Mouse (Mus musculus): ENCODE measurements at regions not wholly inside any gene's neighbourhood (a gene's known extent, or its start where the extent isn't known, plus 50 kb on each side); places are given as distances from the start of the nearest gene placed in this dataset.

- Histone ChIP-seq H3K9ac (peak overlapping the region; percentile 85), H3K4me1 (replicated peaks) (peaks cover 96% of the 10 kb centered on the region)
- peak; percentile 77 for ATAC-seq (ENCODE audit: low read depth)
These were observed 64.6 kb downstream of the Smug1 start for GRCm38 (mm10) chr15:103102068-103102840.

GRCm38 (mm10) chr15:103100121-103100520 lies 66.8 kb downstream of the Smug1 start:
- Histone ChIP-seq H3K4me3 (peak overlapping the region; percentile 56), H3K27ac (replicated peaks) (peak overlapping the region; percentile 74), H3K4me1 (replicated peaks) (peaks cover 95% of the 10 kb centered on the region), H3K9ac (peak overlapping the region; percentile 62), H3K27me3 (no peaks in the 10 kb centered on the region), H3K9me3 (no peaks in the 10 kb centered on the region), H3K4me2 (peak overlapping the region; percentile 69), H3K36me3 (peaks cover 11% of the 10 kb centered on the region)
- ATAC-seq (ENCODE audit: low read depth), result no peak
- 19% methylated on average over 4 of the region's 4 CpGs for WGBS

More at GRCm38 (mm10) chr15:103102068-103102840, 64.6 kb downstream of the Smug1 start:
- Histone ChIP-seq H3K36me3 (0 out of 2 replicates have a peak, but pooled peaks cover 6% of the 10 kb centered on the region), H3K27ac (replicated peaks) (peak overlapping the region; percentile 83), H3K4me2 (peak overlapping the region; percentile 69), H3K4me3 (peak overlapping the region; percentile 56), H3K27me3 (no peaks in the 10 kb centered on the region), H3K9me3 (no peaks in the 10 kb centered on the region)
- 1% methylated on average over 46 of the region's 46 CpGs for WGBS

- 74% methylated on average over 7 of the region's 7 CpGs for WGBS
These were observed 72.4 kb downstream of the Smug1 start for GRCm38 (mm10) chr15:103094457-103094856.

GRCm38 (mm10) chr15:103093655-103094054 lies 73.2 kb downstream of the Smug1 start:
- 0 out of 2 replicates have a peak overlapping the region, but pooled peaks have one; percentile 4 for H3K4me2 ChIP-seq
- peak; percentile 45 for ATAC-seq (ENCODE audit: low read depth)
- H3K4me1 ChIP-seq (replicated peaks), result peaks cover 91% of the 10 kb centered on the region
- peaks cover 15% of the 10 kb centered on the region for H3K36me3 ChIP-seq
- WGBS, result 26% methylated on average over 12 of the region's 12 CpGs
- no peaks in the 10 kb centered on the region for H3K27me3 ChIP-seq
- H3K9me3 ChIP-seq, result no peaks in the 10 kb centered on the region
- H3K9ac ChIP-seq, result no peak overlapping the region
- peak overlapping the region; percentile 86 for H3K27ac ChIP-seq (replicated peaks)
- H3K4me3 ChIP-seq, result no peak overlapping the region

More at GRCm38 (mm10) chr15:103094457-103094856, 72.4 kb downstream of the Smug1 start:
- Histone ChIP-seq H3K9ac (no peak overlapping the region), H3K27me3 (no peaks in the 10 kb centered on the region), H3K4me3 (no peak overlapping the region), H3K27ac (replicated peaks) (peak overlapping the region; percentile 86; the same call in 1 of the 2 replicates), H3K4me1 (replicated peaks) (peaks cover 90% of the 10 kb centered on the region), H3K36me3 (peaks cover 15% of the 10 kb centered on the region), H3K4me2 (no peak overlapping the region), H3K9me3 (no peaks in the 10 kb centered on the region)
- no peak for ATAC-seq (ENCODE audit: low read depth)

GRCm38 (mm10) chr15:103092496-103092895 lies 73.8 kb downstream of the Hoxc4 start:
- no peak for ATAC-seq (ENCODE audit: low read depth)
- H3K4me1 ChIP-seq (replicated peaks), result peaks cover 92% of the 10 kb centered on the region
- H3K27ac ChIP-seq (replicated peaks), result 0 out of 2 replicates have a peak overlapping the region, but pooled peaks have one; percentile 86
- no peaks in the 10 kb centered on the region for H3K27me3 ChIP-seq
- H3K9ac ChIP-seq, result no peak overlapping the region
- no peak overlapping the region for H3K4me2 ChIP-seq
- no peaks in the 10 kb centered on the region for H3K9me3 ChIP-seq
- peaks cover 10% of the 10 kb centered on the region for H3K36me3 ChIP-seq
- H3K4me3 ChIP-seq, result no peak overlapping the region

GRCm38 (mm10) chr15:103090280-103091164 lies 71.8 kb downstream of the Hoxc4 start:
- no peaks in the 10 kb centered on the region for H3K27me3 ChIP-seq
- peak overlapping the region; percentile 25; the same call in 1 of the 2 replicates for H3K27ac ChIP-seq (replicated peaks)
- H3K9ac ChIP-seq, result 0 out of 2 replicates have a peak overlapping the region, but pooled peaks have one; percentile 38
- H3K4me3 ChIP-seq, result no peak overlapping the region
- peaks cover 92% of the 10 kb centered on the region for H3K4me1 ChIP-seq (replicated peaks)
- H3K9me3 ChIP-seq, result no peaks in the 10 kb centered on the region
- 0 out of 2 replicates have a peak, but pooled peaks cover 4% of the 10 kb centered on the region for H3K36me3 ChIP-seq
- no peak overlapping the region for H3K4me2 ChIP-seq
- peak; percentile 37; the same call in 1 of the 2 replicates for ATAC-seq (ENCODE audit: low read depth)
- WGBS, result 56% methylated on average over 6 of the region's 6 CpGs

- no peak overlapping the region for H3K27ac ChIP-seq (replicated peaks)
- H3K36me3 ChIP-seq, result 0 out of 2 replicates have a peak, but pooled peaks cover 4% of the 10 kb centered on the region
- H3K27me3 ChIP-seq, result no peaks in the 10 kb centered on the region
- no peak for ATAC-seq (ENCODE audit: low read depth)
- WGBS, result 74% methylated on average over 1 of the region's 1 CpGs
- no peaks in the 10 kb centered on the region for H3K9me3 ChIP-seq
- no peak overlapping the region for H3K4me2 ChIP-seq
- H3K4me1 ChIP-seq (replicated peaks), result peaks cover 93% of the 10 kb centered on the region
- H3K9ac ChIP-seq, result no peak overlapping the region
- no peak overlapping the region for H3K4me3 ChIP-seq
These were observed 71.1 kb downstream of the Hoxc4 start for GRCm38 (mm10) chr15:103089852-103090251.

GRCm38 (mm10) chr15:103089440-103089839 lies 70.7 kb downstream of the Hoxc4 start:
- H3K27ac ChIP-seq (replicated peaks), result 0 out of 2 replicates have a peak overlapping the region, but pooled peaks have one; percentile 13
- no peak overlapping the region for H3K4me2 ChIP-seq
- H3K36me3 ChIP-seq, result 0 out of 2 replicates have a peak, but pooled peaks cover 3% of the 10 kb centered on the region
- H3K9ac ChIP-seq, result no peak overlapping the region
- H3K4me1 ChIP-seq (replicated peaks), result peaks cover 93% of the 10 kb centered on the region
- ATAC-seq (ENCODE audit: low read depth), result no peak
- no peak overlapping the region for H3K4me3 ChIP-seq
- no peaks in the 10 kb centered on the region for H3K9me3 ChIP-seq
- H3K27me3 ChIP-seq, result no peaks in the 10 kb centered on the region
- 92% methylated on average over 1 of the region's 1 CpGs for WGBS

GRCm38 (mm10) chr15:103087204-103087603 lies 68.5 kb downstream of the Hoxc4 start:
- WGBS, result 7% methylated on average over 4 of the region's 4 CpGs

GRCm38 (mm10) chr15:103086672-103087069 lies 67.9 kb downstream of the Hoxc4 start:
- no peaks in the 10 kb centered on the region for H3K9me3 ChIP-seq
- peak overlapping the region; percentile 76 for H3K4me2 ChIP-seq
- H3K4me1 ChIP-seq (replicated peaks), result peaks cover 94% of the 10 kb centered on the region
- ATAC-seq (ENCODE audit: low read depth), result peak; percentile 40; the same call in 1 of the 2 replicates
- 13% methylated on average over 15 of the region's 15 CpGs for WGBS
- no peaks in the 10 kb centered on the region for H3K36me3 ChIP-seq
- H3K27me3 ChIP-seq, result peaks cover 11% of the 10 kb centered on the region; the same call in 1 of the 2 replicates
- peak overlapping the region; percentile 92 for H3K27ac ChIP-seq (replicated peaks)
- H3K9ac ChIP-seq, result peak overlapping the region; percentile 71
- H3K4me3 ChIP-seq, result peak overlapping the region; percentile 35

More at GRCm38 (mm10) chr15:103087204-103087603, 68.5 kb downstream of the Hoxc4 start:
- Histone ChIP-seq H3K27me3 (peaks cover 11% of the 10 kb centered on the region; the same call in 1 of the 2 replicates), H3K9ac (no peak overlapping the region), H3K4me3 (no peak overlapping the region), H3K4me2 (peak overlapping the region; percentile 76), H3K9me3 (no peaks in the 10 kb centered on the region), H3K36me3 (no peaks in the 10 kb centered on the region), H3K27ac (replicated peaks) (peak overlapping the region; percentile 92), H3K4me1 (replicated peaks) (peaks cover 90% of the 10 kb centered on the region)
- peak; percentile 64 for ATAC-seq (ENCODE audit: low read depth)

Measured in neural tube, embryonic 13.5 days (tissue).